Mouse (Mus musculus) G1E (cell line): Measurements from ENCODE around the gene Fam53b.

Experiments used
- CTCF ChIP-seq: IDR thresholded peaks from 2 replicates; pipeline ENCODE4 v1.5.1; 2012; ENCODE audit warnings: low read depth, low read length, inconsistent platforms, mixed read lengths
- GATA1 ChIP-seq: IDR thresholded peaks from 2 replicates; pipeline ENCODE4 v1.6.1; 2012; ENCODE audit warnings: borderline replicate concordance, low read length, inconsistent platforms, mixed read lengths
- POLR2AphosphoS5 ChIP-seq: IDR thresholded peaks from 2 replicates; pipeline ENCODE4 v1.6.1; 2012; ENCODE audit warnings: low read depth, low read length, inconsistent platforms; ENCODE audit not compliant: insufficient replicate concordance

GRCm38 (mm10) chr7:132683923-132684322 lies 129.8 kb downstream of the Fam53b start:
- TF ChIP-seq POLR2AphosphoS5, result no peak
- no peak for TF ChIP-seq CTCF
- TF ChIP-seq GATA1, result no peak
